Mouse (Mus musculus) layer of hippocampus, adult 8-10 months (tissue): ENCODE data around the gene Slc6a9. TPM values are rescaled to one million over a fixed set of nuclear protein-coding genes. Genes with fewer than 3 reads are reported as not detected.

Source experiments
- DNase-seq, 2 experiments: peaks; one replicate each; pipeline ENCODE4 v3.0.0; 2022; ENCODE audit warnings: low spot score in 2 of 2
- total RNA-seq, 4 experiments: library from RNA; stranded (reverse); gene quantifications; 2 replicates each; pipeline ENCODE4 v1.2.4; 2022

Slc6a9 gene
- total RNA-seq, 4 experiments from 2014 or later = 41.8 to 48.9 (median 44.4) TPM

DNA sequence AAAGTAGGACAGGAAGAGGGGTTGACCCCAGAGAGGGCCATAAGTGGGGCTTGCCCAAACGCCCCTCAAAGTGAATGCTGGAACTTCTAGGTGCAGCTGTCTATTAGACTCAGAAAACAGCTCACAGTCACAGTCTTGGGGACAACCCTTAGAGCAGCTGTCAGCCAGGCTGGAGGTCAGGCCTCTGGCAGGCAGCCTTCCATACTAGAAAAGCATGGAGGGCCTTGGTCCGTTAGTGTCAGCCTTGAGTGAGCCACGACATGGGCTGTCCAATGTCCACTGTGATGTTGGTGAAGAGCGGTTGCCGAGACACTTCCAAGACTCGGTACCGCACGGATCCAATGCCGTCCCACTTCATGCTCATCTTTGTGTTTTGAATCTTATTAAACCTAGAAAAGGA, 39.3 kb downstream of the Slc6a9 start:
- no peak for DNase-seq

DNA sequence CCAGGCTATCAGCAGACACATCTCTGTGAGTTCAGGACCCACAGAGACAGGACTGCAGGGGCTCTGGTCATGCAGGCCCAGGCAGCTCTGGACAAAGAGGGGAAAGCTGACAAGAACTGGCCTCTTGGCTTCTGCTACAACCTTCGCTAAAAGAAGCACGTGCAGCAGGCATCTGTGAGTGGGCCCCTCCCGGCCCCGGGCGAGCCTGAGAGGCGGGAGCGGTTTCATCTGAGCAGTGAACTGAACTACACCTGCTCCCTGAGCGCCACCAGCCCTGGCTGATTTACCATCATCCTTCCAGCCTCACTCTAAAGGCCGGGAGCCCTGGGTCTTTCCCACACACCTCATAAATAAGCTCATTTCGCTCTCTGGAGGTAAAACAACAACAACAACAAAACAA, 44.0 kb downstream of the Slc6a9 start:
- no peak for DNase-seq

DNA sequence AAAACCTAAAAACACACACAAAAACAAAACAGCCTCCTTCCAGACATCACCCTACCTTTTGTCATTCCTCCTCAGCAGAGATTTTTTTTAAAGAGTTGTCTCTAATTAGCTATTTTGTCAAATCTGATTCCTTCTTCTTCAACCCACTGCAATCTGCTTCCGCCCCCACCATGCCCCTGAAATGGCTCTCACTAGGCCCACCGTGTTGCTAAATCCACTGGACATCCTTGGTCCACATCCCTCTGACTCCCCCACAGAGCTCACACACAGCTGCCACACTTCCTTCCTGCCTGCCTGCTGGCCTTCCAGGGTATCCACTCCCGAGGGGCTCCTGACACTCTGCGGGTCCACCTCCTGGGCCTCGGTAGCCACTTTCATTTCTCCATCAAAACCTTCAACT, 44.4 kb downstream of the Slc6a9 start:
- DNase-seq = no peak

DNA sequence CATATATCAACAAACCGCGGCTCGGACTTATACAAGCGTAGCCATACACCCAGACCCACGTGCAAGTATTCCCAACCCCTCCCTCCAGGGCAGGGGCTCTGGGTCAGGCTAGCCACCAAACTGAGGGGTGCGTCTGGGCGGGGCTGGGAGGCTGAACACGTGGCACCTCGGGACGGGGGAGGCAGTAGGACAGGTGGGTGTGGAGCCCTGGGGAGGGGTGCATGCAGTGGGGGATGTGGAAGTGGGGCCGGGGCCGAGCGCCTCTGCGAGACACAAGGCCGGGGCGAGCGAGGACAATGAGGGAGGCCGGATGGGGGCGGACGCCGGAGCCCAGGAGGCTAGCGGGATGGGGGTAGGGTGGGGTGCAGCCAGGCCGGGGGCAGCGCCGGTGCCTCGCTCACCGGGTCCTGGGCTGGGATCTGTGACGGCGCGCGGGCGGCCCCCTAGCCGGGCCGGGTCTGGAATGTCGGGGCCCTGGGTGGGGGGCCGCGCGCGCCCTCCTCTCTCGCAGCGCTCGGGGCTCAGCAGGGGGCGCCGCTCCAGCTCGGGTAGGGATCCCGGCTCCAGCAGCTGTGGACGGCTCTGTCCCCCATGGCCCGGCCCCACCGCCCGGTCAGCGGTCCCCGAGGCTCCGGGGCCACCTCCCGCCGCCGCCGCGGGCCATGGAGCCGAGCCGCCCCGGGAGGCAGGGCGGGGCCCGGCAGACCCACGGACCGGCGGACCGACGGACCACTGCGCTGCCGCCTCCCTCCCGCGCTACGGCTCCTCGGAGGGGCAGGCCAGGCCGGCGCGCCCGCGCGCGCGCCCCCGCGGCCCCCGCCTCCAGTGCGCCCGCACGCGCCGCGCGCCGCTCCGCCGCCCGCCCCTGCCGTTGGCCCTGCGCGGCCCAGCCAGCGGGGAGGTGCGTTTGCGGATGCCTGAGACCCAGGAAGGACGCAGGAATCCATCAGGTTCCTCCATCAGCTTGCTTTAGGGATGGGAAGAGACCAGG, 48.7 kb downstream of the Slc6a9 start, which contains the start of gene B4galt2:
B4galt2 (minus strand) TSS at position 787 of the 991 bp plus-strand sequence.
- DNase-seq = peak in 1 of 2 experiments; percentile 52

DNA sequence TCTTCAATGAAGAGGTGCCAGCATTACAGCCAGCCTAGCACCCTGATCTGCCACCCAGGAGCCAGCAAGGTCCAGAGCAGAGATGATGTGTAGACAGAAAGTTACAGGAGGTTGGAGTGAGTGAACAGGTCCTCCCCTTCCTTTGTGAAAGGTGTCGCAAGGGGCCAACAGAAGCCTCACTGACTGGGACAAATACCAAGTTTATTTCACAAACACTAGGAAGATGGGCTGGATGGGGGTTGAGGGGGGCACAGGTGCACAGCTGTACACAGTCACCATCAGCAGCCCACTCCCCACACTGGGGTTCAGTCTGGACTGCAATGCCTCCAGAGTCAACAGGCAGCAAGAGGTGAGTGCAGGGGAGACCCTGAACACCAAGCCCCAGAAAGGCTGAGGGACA, 49.8 kb downstream of the Slc6a9 start:
- no peak for DNase-seq

DNA sequence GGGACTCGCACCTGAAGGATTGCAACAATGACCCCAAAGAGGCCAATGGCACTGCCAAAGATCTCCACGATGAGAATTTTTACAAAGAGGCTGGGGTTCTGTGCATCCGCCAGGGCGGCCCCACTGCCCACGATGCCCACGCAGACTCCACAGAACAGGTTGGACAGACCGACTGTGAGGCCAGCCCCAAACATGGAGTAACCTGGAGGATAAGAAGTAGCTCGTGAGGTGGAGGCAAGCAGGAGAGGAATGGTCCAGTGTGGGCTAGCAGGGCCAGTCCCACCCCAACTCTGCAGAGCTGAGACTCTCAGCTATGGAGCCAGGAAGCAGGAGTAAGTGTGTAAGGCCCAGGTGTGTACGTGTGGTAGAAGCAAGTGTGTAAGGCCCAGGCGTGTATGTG, 50.8 kb downstream of the Slc6a9 start:
- DNase-seq = no peak

DNA sequence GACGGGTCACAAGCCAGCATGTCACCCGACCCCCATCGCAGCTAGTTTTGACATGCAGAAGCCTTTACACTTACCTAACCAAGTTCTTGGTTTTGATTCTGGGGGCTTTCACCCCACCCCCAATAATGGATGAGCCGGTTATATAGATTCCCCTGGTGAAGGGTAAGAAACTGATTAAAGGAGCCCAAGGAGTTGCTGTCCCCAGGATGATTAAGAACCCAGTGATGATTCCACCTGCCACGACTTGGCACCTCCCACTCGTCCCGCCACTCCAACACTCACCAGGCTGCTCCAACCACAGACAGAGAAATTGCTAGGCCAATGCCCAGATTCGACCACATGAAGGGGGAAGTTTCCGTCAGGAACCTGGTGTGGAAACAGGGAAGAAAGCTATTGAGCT, 51.7 kb downstream of the Slc6a9 start:
- no peak for DNase-seq

DNA sequence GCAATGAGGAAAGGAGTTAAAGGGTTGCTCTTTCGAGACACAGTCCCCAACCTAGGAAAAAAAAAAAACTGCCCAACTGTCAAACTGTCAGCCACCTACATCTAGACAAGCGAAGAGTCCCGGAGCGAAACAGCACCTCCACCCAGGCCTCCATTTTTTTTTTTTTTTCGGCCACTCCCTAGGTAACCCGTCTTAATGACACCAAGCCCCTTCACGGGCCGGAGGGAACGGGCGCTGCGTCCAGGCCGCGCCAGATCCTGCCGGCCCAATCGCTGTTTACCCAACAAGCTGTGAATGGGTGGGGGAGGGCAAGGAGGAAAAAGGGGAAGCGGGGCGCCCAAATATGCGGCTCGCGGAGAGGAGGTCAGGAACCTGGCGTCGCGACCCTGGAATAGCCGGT, 52.3 kb downstream of the Slc6a9 start:
- DNase-seq = no peak

DNA sequence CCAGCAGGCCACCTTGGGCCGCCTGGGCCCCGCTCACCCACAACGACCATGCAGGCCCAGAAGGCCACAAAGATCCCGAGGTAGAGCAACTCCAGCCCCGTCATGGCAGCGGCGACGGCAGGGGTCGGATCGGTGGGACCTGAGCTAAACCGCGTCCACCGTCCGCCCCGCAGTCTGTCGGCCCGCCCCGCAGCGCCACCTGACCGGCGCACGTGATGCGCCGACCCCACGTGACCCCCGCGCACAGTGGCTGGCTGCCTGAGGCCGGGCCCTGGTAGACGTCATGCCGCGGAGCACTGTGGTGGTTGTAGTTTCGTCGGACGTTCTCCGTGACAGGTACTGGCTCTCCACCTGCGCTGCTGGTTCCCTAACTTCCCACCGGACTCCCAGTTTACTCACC, 52.8 kb downstream of the Slc6a9 start, which contains the start of gene Atp6v0b:
Atp6v0b (minus strand) TSS at position 201 of the 400 bp plus-strand sequence.
- peak; percentile 92 to 95 for DNase-seq

DNA sequence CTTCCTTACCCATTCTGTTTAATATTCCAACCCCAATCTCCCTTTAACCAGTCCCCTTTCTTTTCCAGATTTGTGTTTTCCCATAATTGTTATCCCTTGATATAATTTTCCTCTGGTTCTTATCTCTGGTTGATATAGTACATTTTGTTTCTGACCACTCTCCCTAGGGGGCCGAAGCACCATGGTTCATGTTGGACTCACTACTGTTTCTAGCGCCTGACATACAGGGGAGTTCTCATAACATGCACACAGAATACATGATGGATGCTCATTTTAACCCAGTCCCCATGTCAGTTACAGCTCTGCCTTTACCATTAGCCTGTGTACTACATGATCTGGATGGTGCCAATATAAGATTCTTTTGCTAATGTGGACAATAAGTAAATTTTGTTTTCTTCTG, 53.6 kb downstream of the Slc6a9 start:
- DNase-seq = no peak

DNA sequence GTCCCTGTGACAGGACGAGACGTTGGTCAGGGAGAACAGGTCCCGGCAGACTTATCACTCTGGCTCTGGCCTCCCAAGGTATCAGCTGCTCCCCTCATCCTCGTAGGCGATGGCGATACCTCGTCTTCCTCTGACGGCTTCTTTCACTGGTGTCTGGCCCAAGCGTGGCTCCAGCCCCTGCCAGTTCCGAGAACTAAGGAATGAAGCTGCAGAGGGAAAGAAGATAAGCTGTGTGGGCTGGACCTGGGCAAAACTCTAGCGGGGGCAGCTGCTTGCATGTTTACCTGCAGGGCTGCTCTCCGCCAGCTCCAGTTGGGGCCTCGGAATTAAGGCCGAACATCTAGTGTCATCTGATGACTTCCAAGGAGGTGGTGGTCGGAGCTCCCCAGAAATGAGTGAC, 55.2 kb downstream of the Slc6a9 start:
- DNase-seq = no peak

DNA sequence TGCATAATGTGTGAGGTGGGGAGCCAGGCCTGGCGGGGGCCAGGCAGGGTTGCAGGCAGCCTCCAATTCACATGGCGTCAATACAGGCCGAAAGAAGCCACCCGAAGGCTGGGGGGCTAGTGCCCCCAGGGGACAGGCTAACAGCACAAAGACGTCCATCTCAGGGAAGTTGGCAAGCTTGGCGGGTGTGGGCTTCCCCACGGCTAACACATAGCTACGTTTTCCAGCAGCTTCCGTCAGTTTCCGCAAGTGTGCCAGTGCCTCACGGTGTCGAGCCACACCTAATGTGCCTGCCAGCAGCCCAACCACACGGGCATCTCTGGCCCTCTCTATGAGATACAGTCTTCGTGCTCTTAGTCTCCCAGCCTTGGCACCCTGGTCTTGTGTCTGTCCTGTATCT, 55.7 kb downstream of the Slc6a9 start:
- DNase-seq = no peak

DNA sequence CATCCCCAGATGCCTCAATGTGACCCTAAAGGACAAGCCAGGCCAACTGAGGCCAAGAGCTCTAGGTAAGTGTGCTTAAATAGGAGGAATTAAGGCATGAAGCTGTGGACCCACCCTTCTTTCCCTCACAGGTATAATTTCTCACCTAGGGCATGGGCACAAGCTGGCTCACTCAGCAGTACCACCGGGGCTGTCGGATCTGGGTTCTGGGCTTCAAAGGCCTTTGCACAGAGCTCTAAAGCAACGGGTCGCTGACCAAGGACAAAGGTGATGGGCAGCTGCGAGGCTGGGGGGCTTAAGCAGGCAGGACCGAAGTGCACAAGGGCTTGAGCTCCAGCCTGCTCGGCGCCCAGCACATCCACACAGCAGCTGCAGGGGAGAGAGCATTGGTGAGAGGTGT, 56.4 kb downstream of the Slc6a9 start:
- DNase-seq = no peak

DNA sequence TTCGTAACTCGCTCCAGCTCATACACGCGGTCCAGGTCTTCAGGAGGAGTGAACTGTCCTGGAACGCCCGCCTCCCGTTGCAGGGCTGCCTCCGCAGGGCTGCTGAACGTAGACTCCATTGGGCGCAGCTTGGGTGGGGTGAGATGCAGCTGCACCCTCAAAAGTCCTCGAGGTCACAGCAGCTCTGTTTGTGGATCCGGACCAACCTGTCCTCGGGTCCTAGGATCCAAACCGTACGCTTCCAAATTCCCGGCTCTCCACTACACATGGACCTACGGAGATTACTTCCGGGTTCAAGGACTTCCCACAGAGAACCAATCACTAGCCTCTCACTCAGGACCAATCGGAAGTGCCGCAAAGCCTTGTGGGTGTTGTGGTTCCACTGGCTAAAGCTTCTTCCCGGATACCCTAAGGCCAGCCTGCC, 57.4 kb downstream of the Slc6a9 start, which contains the start of gene Dph2:
Dph2 (minus strand) TSS at position 295 of the 424 bp plus-strand sequence.
- peak; percentile 78 to 87 for DNase-seq

DNA sequence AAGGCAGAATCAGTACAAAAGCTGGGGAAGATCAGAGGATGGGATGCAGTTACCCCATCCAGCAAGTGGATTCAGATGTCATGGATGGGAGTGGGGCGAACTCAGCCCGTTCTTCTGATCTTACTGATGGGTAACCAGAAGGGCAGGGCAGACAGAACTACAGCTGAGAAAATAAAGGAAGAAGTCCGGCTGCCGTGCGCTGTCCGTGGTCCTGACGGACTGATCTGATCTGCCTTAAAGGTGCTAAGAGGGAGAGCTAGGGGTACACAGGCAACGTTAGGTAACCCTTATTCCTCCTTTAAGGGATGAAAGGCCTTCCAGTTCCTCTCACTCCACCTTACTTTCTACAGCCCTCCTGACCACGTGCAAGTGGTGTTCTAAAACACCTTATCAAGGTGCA, 59.1 kb downstream of the Slc6a9 start:
- DNase-seq = no peak

DNA sequence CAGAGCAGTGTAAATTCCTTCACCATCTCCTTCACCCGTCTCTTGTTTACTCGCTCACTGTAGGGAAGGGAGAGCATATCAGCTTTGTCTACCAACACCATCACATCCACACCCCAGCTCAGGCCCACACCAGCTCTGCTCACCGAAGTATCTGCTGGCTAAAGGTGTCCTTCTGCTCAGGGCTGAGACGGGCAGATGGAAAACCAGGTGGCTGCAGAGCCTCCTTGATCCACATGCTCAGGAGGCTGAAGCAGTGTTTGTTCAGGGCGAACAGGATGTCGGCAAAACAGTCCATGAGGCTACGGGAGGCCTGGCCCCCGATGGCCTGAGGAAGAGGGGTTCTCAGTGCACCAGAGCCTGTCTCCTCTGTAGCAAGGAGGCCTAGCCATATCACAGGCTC, 60.3 kb downstream of the Slc6a9 start:
- DNase-seq = no peak

DNA sequence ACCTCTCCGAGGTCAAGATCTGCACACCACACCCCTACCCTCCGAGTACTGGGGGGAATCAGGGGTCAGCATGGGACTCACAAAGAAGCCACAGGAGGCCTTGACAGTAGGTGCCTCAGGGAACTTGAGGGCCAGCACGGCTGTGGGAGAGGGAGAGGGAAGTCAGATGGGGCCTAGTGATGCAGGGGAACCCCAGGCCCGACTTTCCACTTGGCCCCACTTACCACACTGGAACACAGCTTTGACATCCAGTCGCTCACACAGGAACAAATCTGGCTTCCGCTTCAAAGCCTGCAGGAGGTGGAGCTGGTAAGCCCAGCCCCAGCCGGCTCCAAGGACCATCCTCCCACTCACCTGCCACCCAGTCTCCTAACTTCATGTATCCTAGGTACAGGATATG, 61.0 kb downstream of the Slc6a9 start:
- no peak for DNase-seq

DNA sequence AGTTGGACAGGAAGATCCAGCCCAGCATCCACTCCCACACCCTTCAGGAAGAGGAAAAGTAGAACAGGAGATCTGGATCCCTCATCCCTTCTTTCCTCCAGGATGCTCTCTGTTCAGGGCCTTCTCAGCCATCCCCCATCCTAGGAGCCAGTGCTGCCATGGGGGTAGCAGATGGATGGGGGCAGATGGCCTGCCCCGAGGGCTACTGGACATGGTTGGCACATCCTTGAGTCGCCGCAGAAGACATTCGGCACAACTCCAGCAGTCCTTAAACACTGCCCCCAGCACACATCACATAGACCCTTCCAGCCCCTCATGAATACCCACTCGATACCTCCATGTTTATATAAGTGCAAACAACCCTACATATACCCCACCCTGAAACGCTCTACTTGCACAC, 61.7 kb downstream of the Slc6a9 start:
- no peak for DNase-seq

DNA sequence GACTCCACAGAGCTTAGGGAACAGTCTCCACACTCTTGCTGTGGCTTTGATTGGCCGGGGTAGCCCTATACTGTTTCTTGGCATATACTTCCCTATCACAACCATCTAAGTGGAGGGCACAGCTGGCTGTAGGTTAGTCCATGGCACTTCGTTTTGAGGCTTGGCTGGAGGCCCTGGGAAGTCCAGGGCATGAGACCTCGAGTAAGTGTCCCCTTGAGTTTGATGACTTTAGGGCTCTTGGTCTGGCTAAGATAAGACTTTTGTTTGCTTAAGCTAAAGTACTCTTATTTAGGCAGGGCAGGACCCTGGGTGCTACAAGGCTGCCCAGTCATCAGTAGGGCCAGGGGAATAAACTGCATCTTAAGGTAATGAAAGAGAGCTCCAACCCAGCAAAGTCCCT, 63.8 kb downstream of the Slc6a9 start:
- DNase-seq = no peak

DNA sequence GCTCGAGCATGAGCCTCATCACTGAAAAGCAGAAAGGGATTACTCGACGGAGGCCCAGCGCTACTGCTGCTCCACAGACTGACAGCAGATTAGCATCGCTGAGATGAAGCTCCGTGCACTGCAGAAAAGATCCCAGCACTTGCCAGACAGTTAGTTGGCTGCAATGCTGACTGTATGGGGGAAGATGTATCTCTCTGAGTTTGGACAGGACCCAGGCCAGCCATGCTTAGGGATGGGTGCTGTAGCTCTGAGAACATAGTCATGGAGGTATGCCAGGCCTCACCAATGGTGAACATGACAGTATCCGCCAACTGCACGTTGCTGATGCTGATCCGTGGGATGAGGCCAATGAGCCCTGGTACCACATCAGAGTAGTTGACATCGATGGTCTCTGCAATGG, 69.8 kb downstream of the Slc6a9 start:
- DNase-seq = peak in 1 of 2 experiments; percentile 67

DNA sequence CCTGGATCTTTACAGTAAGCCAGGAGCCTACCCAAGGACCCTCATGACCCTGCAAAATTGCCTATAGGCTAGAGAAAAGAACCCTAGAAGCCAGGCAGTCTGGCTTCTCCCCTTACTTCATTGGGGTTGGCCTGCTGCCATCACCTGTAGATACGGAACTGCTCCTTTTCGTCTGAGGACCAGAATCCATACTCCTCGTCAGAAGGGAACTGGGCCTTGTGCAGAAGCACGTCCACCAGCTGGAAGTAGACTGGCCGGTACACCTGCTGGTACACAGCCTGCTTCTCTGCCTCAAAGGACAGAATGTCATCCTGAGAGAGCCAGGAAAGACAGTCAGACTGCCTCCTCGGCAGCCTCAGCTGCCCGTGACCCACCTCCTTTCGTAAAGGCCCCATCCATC, 70.5 kb downstream of the Slc6a9 start:
- DNase-seq = no peak

DNA sequence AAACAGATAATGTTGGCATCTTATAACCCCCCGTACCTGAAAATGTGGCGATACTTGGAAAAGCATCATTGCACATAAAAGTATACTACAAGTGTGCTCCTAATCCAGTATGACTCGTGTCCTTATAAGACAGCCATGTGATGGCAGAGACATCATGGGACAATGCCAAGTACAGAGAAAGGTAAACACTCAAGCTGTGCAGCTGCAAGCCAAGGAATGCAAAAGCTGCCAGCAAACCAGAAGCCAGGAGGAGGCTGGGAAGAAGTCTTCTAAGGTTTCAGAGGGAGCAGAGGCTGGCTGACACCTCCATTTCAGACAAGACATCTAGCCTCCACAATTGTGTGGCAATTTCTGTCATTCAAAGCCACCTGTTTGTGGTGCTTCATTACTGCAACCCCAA, 71.9 kb downstream of the Slc6a9 start:
- no peak for DNase-seq
